Mouse (Mus musculus): ENCODE data around the gene Rbbp4. TPM values are rescaled to one million over a fixed set of nuclear protein-coding genes. Genes with fewer than 3 reads are reported as not detected.

The Rbbp4 gene
- total RNA-seq, 2 experiments from 2014 or later: 188 to 206 TPM

GRCm38 (mm10) chr4:129354236-129354635, 19.1 kb upstream of the Rbbp4 start:
- no peak for DNase-seq (ENCODE audit: low spot score in 2 of 2)

- no peak for DNase-seq (ENCODE audit: low spot score in 2 of 2)
These were observed 18.0 kb upstream of the Rbbp4 start for GRCm38 (mm10) chr4:129353176-129353575.

DNA sequence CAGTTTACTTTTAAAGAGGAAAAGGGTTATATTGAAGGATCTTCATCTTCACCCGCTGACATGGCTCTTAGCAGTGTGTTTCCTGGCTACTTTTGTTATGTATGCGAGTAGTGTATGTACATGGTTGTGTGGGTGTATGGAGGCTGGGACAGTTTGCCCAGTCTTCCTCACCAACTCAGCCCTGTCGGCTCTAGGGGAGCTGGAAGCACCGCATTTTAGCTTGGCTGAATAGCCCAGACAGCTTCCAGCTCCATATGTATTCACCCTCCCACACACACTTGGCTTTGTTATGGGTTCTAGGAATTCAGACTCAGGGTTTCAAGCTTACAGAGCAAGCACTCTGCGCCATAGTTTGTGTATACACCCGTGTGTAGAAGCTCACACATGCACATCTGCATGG, 15.9 kb upstream of the Rbbp4 start:
- no peak for DNase-seq (ENCODE audit: low spot score in 2 of 2)

DNA sequence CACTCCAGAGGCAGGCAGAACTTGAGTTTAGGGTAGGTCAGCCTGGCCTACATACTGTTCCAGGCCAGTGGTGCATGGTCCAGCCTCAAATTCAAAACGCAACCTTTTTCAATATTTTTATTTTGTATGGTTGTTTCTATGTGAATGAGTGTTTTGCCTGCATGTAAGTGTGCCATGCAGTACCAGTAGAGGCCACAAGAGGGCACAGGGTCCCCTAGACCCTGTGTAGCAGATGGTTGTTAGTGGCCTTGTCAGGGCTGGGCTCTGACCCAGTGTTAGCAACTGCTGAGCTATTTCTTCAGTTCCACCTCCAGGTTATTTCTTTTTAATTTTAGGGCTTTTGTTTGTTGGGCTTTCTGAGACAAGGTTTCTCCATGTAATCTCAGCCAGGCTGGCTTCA, 15.5 kb upstream of the Rbbp4 start:
- DNase-seq (ENCODE audit: low spot score in 2 of 2): peak; percentile 38 to 50

GRCm38 (mm10) chr4:129346481-129347154, 11.4 kb upstream of the Rbbp4 start:
- no peak for DNase-seq (ENCODE audit: low spot score in 2 of 2)

DNA sequence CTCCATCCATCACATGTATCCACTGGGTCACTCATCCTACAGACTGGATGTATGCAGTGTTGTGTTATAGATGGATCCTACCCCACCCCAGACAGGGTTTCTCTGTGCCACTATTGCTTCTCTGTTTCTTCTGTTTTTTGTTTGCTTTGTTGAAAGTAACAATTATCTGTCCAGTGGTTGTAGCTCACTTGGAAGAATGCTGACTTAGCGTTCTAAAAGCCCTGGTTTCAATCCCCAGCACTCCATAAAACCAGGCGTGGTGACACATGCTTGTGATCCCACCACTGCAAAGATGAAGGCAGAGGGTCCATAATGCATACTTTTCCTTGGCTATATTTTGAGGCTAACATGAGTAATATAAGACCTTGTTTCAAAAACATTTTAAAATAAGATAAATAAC, 7.5 kb upstream of the Rbbp4 start:
- DNase-seq (ENCODE audit: low spot score in 2 of 2): no peak

GRCm38 (mm10) chr4:129341888-129342287, 6.7 kb upstream of the Rbbp4 start:
- no peak for DNase-seq (ENCODE audit: low spot score in 2 of 2)

GRCm38 (mm10) chr4:129339743-129340142, 4.6 kb upstream of the Rbbp4 start:
- no peak for DNase-seq (ENCODE audit: low spot score in 2 of 2)

- no peak for DNase-seq (ENCODE audit: low spot score in 2 of 2)
These were observed 1.1 kb upstream of the Rbbp4 start for GRCm38 (mm10) chr4:129336291-129336690.

DNA sequence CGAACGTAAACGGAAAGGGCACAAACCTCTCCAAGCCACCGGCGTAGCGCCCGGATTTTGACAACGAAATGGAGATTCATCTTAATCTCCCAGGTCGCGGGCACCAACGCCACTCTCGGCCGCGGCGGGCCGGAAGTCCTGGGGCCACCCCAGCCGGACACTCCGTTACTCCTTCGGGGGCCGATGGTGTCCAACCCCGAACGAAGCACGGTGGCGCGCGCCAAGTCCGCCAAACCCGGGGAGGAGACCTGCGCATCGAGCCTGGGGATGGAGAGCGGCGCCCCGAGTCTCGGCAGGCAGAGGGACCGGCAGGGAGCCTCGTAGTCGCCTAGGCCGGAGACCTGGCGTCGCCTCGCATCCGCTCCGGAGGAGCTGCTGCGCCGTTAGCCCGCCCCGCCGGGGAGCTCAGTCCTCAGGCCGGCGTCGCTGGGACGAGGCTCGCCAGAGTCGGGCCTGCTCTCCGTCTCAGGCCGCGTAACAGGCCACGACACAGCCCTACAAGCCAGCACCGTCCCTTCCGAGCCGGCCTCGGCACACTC, 424 bp downstream of the Rbbp4 start:
- DNase-seq (ENCODE audit: low spot score in 2 of 2): peak in 1 of 2 experiments; percentile 50

- DNase-seq (ENCODE audit: low spot score in 2 of 2): no peak
These were observed 2.3 kb downstream of the Rbbp4 start for GRCm38 (mm10) chr4:129332846-129333245.

DNA sequence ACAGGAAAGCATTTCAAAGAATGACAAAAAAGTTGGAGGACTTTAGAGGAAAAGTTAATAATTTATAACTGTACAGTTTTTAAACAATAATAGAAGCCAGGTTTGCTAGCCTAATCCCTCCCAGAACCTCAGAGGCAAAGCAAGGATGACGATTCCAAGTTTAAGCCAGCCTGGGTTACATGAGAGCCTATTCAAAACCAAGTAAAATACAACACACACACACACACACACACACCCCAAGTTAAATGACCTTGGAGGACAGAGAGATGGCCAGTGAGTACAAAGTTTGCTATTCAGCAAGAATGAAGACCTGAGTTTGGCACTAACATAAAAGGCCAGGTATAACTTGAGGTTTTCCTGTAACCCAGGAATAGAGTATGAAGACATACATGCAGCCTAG, 9.0 kb downstream of the Rbbp4 start:
- no peak for DNase-seq (ENCODE audit: low spot score in 2 of 2)

DNA sequence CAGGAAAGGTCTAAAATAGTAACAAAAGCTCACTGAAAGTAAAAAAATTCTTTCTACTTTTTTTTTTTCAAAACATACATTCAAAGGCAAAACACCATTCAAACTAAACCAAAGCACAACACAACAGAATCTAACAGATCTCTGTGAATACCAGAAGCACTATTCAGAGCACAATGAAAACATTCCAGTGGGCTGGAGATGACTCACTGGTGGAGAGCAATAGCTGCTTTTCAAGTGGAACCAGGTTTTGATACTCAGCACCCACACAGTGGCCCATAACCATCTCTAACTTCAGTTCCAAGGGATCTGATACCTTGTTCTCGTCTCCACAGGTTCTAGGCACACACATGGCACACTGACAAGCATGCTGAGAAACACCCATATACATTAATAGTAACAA, 10.4 kb downstream of the Rbbp4 start:
- DNase-seq (ENCODE audit: low spot score in 2 of 2): no peak

GRCm38 (mm10) chr4:129323491-129323890, 11.7 kb downstream of the Rbbp4 start:
- no peak for DNase-seq (ENCODE audit: low spot score in 2 of 2)

- DNase-seq (ENCODE audit: low spot score in 2 of 2): no peak
These were observed 13.1 kb downstream of the Rbbp4 start for GRCm38 (mm10) chr4:129322042-129322441.

DNA sequence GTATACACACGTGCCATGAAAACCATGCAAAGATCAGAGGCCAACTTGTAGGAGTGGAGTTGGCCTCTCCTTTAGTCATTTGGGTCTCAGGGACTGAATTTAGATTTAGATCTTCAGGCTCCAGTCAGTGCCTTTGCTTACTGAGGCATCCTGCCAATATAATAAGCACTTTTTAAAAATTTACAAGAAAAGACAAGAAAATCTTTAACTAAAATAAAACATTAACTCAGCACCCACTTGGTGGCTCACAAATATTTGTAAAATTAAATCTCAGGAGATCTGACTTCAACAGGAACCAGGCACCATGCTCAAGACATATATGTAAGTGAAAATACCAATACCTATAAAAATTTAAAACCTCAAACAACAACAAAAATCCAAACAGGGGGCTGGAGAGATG, 14.3 kb downstream of the Rbbp4 start:
- DNase-seq (ENCODE audit: low spot score in 2 of 2): no peak

DNA sequence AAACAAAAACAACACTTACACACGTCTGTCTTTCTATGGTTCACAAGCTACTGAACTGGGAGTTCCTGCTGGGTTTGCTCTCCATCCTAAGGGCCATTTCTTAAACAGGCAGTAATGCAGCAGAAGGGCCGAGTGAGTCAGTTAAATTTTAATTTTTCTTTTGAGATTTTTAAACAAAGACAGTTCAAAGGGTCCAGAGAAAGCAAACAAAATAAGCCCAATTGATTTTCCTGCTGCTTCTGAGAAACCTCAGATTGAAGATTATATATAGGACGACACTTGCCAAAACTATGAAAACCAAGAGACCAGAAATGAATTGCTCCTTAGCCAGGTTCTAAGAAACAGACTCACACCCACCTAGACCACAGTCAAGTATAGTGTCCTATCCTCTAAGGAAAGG, 21.3 kb downstream of the Rbbp4 start:
- DNase-seq (ENCODE audit: low spot score in 2 of 2): no peak

DNA sequence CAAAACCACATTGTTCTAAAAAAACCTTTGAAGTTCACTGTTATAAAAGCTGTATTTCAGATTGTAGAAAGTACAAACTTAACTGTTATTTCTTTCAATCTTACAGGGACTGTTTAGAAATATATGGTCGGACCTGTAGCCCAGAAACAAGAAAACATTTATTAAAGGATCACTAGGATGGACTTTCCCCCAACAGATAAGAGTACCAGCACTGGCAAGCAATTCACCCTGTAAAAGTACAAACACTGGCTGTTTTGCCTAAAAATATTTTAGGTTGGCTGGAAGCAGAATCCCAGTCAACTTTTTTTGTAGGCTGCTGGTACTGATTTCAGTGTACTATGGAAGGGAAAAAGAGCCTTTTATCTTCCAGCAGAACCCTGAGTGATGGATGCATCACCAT, 27.2 kb downstream of the Rbbp4 start:
- no peak for DNase-seq (ENCODE audit: low spot score in 2 of 2)

GRCm38 (mm10) chr4:129304306-129304705, 30.9 kb downstream of the Rbbp4 start:
- no peak for DNase-seq (ENCODE audit: low spot score in 2 of 2)

- DNase-seq (ENCODE audit: low spot score in 2 of 2): no peak
These were observed 31.4 kb downstream of the Rbbp4 start for GRCm38 (mm10) chr4:129303816-129304215.

GRCm38 (mm10) chr4:129303401-129303800, 31.8 kb downstream of the Rbbp4 start:
- DNase-seq (ENCODE audit: low spot score in 2 of 2): no peak

GRCm38 (mm10) chr4:129299121-129299520, 36.0 kb downstream of the Rbbp4 start:
- no peak for DNase-seq (ENCODE audit: low spot score in 2 of 2)

DNA sequence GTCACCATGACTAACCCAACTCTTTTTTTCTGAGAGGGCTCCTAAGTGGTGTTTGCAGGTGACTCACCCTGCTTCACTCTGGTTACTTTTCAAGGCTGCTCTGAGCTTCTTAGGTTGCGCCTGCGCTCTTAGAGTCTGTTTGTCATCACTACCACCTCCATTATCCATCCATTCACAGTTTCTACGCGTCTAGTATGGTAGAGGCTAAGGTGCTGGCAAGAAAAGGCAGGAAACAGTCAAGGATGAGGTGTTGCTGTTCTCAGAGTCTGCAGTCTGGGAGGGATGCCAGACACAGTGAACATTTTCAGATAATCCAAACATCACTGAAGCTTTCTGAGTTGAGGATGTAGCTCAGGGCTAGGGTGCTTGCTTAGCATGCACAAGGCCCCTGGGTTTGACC, 37.4 kb downstream of the Rbbp4 start:
- no peak for DNase-seq (ENCODE audit: low spot score in 2 of 2)
